Mouse (Mus musculus): ENCODE measurements around the gene Dtx2. TPM values are rescaled to one million over a fixed set of nuclear protein-coding genes. Genes with fewer than 3 reads are reported as not detected.
A peak's percentile ranks its signal among the peaks of the same experiment; 100 is the strongest.

Dtx2 gene
- polyA plus RNA-seq, 1 experiment from 2014 or later = 22.9 TPM

- Histone ChIP-seq H3K36me3 (ENCODE audit: control insufficient read depth, insufficient read depth, low read length) (no peaks in the 10 kb centered on the region), H3K9ac (ENCODE audit: low read depth, low read length) (no peak overlapping the region), H3K27me3 (replicated peaks; ENCODE audit: control insufficient read depth, insufficient read depth, low read length) (no peaks in the 10 kb centered on the region), H3K4me3 (ENCODE audit: low read length) (no peak overlapping the region), H3K4me2 (ENCODE audit: low read length) (peak overlapping the region; percentile 63; the same call in 1 of the 2 replicates), H3K27ac (ENCODE audit: low read depth, low read length) (peak overlapping the region; percentile 84; the same call in 1 of the 2 replicates), H3K9me3 (ENCODE audit: control insufficient read depth, low read length) (no peaks in the 10 kb centered on the region), H3K4me1 (ENCODE audit: control insufficient read depth, insufficient read depth, low read depth, low read length) (peaks cover 7% of the 10 kb centered on the region)
- WGBS = 83% methylated on average over 4 of the region's 4 CpGs
- no peak for ATAC-seq
Observed at GRCm38 (mm10) chr5:135958367-135958766, 36.2 kb upstream of the Dtx2 start.

DNA sequence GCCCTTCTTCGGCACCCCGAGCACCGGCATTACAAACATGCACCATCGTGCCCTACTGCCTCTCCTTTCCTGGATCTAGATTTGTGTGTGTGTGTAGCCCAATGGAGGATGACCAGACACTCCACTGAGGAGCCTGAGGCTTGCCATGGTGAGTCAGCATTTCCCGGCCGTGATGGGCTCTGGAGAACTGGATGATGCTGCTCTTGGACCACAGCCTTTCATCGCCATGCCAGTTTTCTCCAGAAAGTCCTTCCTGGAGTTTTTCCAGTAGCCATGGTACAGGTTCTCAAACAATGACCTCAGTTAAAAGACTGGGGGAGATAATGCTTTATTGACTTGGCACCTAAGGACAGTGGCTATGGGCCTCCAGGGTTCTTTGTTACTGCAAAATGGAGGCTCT lies 34.7 kb upstream of the Dtx2 start:
- Histone ChIP-seq H3K36me3 (ENCODE audit: control insufficient read depth, insufficient read depth, low read length) (no peaks in the 10 kb centered on the region), H3K4me1 (ENCODE audit: control insufficient read depth, insufficient read depth, low read depth, low read length) (peaks cover 7% of the 10 kb centered on the region), H3K27ac (ENCODE audit: low read depth, low read length) (no peak overlapping the region), H3K9ac (ENCODE audit: low read depth, low read length) (no peak overlapping the region), H3K4me2 (ENCODE audit: low read length) (no peak overlapping the region), H3K27me3 (replicated peaks; ENCODE audit: control insufficient read depth, insufficient read depth, low read length) (no peaks in the 10 kb centered on the region), H3K4me3 (ENCODE audit: low read length) (no peak overlapping the region), H3K9me3 (ENCODE audit: control insufficient read depth, low read length) (no peaks in the 10 kb centered on the region)
- 94% methylated on average over 7 of the region's 7 CpGs for WGBS
- ATAC-seq = no peak

- Histone ChIP-seq H3K27ac (ENCODE audit: low read depth, low read length) (no peak overlapping the region; the same call in 1 of the 2 replicates), H3K4me2 (ENCODE audit: low read length) (no peak overlapping the region), H3K9ac (ENCODE audit: low read depth, low read length) (no peak overlapping the region), H3K4me3 (ENCODE audit: low read length) (no peak overlapping the region), H3K36me3 (ENCODE audit: control insufficient read depth, insufficient read depth, low read length) (no peaks in the 10 kb centered on the region), H3K9me3 (ENCODE audit: control insufficient read depth, low read length) (no peaks in the 10 kb centered on the region), H3K4me1 (ENCODE audit: control insufficient read depth, insufficient read depth, low read depth, low read length) (peaks cover 11% of the 10 kb centered on the region), H3K27me3 (replicated peaks; ENCODE audit: control insufficient read depth, insufficient read depth, low read length) (no peaks in the 10 kb centered on the region)
- ATAC-seq = no peak
- 96% methylated on average over 15 of the region's 15 CpGs for WGBS
Observed at GRCm38 (mm10) chr5:135960909-135961635, 33.5 kb upstream of the Dtx2 start.

DNA sequence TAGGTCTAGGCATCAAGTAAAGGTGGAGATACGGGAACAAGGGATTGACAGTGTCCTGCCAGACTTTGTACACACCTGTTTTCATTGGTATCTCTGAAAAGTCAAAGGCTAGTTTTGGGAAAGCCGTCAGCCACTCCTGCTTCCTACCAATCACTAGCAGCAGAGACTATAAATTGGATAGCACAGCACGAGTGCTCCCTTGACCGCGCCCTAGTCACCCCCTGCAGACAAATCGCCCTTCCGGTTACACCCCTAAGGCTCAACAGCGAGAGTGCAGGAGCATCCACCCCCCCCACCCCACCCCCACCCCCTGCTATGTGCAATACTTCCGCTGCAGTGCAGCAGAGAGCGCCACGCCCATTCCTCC lies 32.5 kb upstream of the Dtx2 start:
- peak overlapping the region; percentile 59 for H3K9ac ChIP-seq (ENCODE audit: low read depth, low read length)
- no peak for ATAC-seq
- peaks cover 8% of the 10 kb centered on the region for H3K4me1 ChIP-seq (ENCODE audit: control insufficient read depth, insufficient read depth, low read depth, low read length)
- 1% methylated on average over 11 of the region's 11 CpGs for WGBS
- no peaks in the 10 kb centered on the region for H3K9me3 ChIP-seq (ENCODE audit: control insufficient read depth, low read length)
- H3K4me3 ChIP-seq (ENCODE audit: low read length) = peak overlapping the region; percentile 64
- H3K36me3 ChIP-seq (ENCODE audit: control insufficient read depth, insufficient read depth, low read length) = no peaks in the 10 kb centered on the region
- H3K27me3 ChIP-seq (replicated peaks; ENCODE audit: control insufficient read depth, insufficient read depth, low read length) = no peaks in the 10 kb centered on the region
- H3K27ac ChIP-seq (ENCODE audit: low read depth, low read length) = peak overlapping the region; percentile 97
- peak overlapping the region; percentile 96 for H3K4me2 ChIP-seq (ENCODE audit: low read length)

GRCm38 (mm10) chr5:135962492-135963279 lies 31.9 kb upstream of the Dtx2 start:
- no peaks in the 10 kb centered on the region for H3K27me3 ChIP-seq (replicated peaks; ENCODE audit: control insufficient read depth, insufficient read depth, low read length)
- peak overlapping the region; percentile 90 for H3K9ac ChIP-seq (ENCODE audit: low read depth, low read length)
- WGBS = 0% methylated on average over 48 of the region's 64 CpGs
- H3K9me3 ChIP-seq (ENCODE audit: control insufficient read depth, low read length) = no peaks in the 10 kb centered on the region
- no peaks in the 10 kb centered on the region for H3K36me3 ChIP-seq (ENCODE audit: control insufficient read depth, insufficient read depth, low read length)
- peak; percentile 97 for ATAC-seq
- H3K27ac ChIP-seq (ENCODE audit: low read depth, low read length) = peak overlapping the region; percentile 97
- peaks cover 7% of the 10 kb centered on the region for H3K4me1 ChIP-seq (ENCODE audit: control insufficient read depth, insufficient read depth, low read depth, low read length)
- H3K4me2 ChIP-seq (ENCODE audit: low read length) = peak overlapping the region; percentile 96
- peak overlapping the region; percentile 64 for H3K4me3 ChIP-seq (ENCODE audit: low read length)

- 6% methylated on average over 6 of the region's 6 CpGs for WGBS
- H3K4me1 ChIP-seq (ENCODE audit: control insufficient read depth, insufficient read depth, low read depth, low read length) = peaks cover 7% of the 10 kb centered on the region
- peak overlapping the region; percentile 90 for H3K9ac ChIP-seq (ENCODE audit: low read depth, low read length)
- peak overlapping the region; percentile 64 for H3K4me3 ChIP-seq (ENCODE audit: low read length)
- no peaks in the 10 kb centered on the region for H3K9me3 ChIP-seq (ENCODE audit: control insufficient read depth, low read length)
- H3K4me2 ChIP-seq (ENCODE audit: low read length) = peak overlapping the region; percentile 96
- no peaks in the 10 kb centered on the region for H3K36me3 ChIP-seq (ENCODE audit: control insufficient read depth, insufficient read depth, low read length)
- ATAC-seq = no peak
- peak overlapping the region; percentile 97 for H3K27ac ChIP-seq (ENCODE audit: low read depth, low read length)
- H3K27me3 ChIP-seq (replicated peaks; ENCODE audit: control insufficient read depth, insufficient read depth, low read length) = no peaks in the 10 kb centered on the region
Observed at GRCm38 (mm10) chr5:135963280-135963627, 31.3 kb upstream of the Dtx2 start.

- peak overlapping the region; percentile 49 for H3K4me2 ChIP-seq (ENCODE audit: low read length)
- H3K27ac ChIP-seq (ENCODE audit: low read depth, low read length) = no peak overlapping the region; the same call in 1 of the 2 replicates
- WGBS = 13% methylated on average over 24 of the region's 24 CpGs
- no peaks in the 10 kb centered on the region for H3K36me3 ChIP-seq (ENCODE audit: control insufficient read depth, insufficient read depth, low read length)
- ATAC-seq = no peak
- no peaks in the 10 kb centered on the region for H3K27me3 ChIP-seq (replicated peaks; ENCODE audit: control insufficient read depth, insufficient read depth, low read length)
- peak overlapping the region; percentile 41; the same call in 1 of the 2 replicates for H3K9ac ChIP-seq (ENCODE audit: low read depth, low read length)
- peak overlapping the region; percentile 28 for H3K4me3 ChIP-seq (ENCODE audit: low read length)
- H3K9me3 ChIP-seq (ENCODE audit: control insufficient read depth, low read length) = no peaks in the 10 kb centered on the region
- H3K4me1 ChIP-seq (ENCODE audit: control insufficient read depth, insufficient read depth, low read depth, low read length) = peaks cover 7% of the 10 kb centered on the region
Observed at GRCm38 (mm10) chr5:135965501-135965930, 29.1 kb upstream of the Dtx2 start.

- no peaks in the 10 kb centered on the region for H3K9me3 ChIP-seq (ENCODE audit: control insufficient read depth, low read length)
- H3K4me2 ChIP-seq (ENCODE audit: low read length) = no peak overlapping the region
- no peaks in the 10 kb centered on the region for H3K27me3 ChIP-seq (replicated peaks; ENCODE audit: control insufficient read depth, insufficient read depth, low read length)
- no peak overlapping the region for H3K4me3 ChIP-seq (ENCODE audit: low read length)
- H3K4me1 ChIP-seq (ENCODE audit: control insufficient read depth, insufficient read depth, low read depth, low read length) = peaks cover 7% of the 10 kb centered on the region
- no peaks in the 10 kb centered on the region for H3K36me3 ChIP-seq (ENCODE audit: control insufficient read depth, insufficient read depth, low read length)
- no peak for ATAC-seq
- H3K9ac ChIP-seq (ENCODE audit: low read depth, low read length) = no peak overlapping the region
- WGBS = 59% methylated on average over 9 of the region's 9 CpGs
- no peak overlapping the region for H3K27ac ChIP-seq (ENCODE audit: low read depth, low read length)
Observed at GRCm38 (mm10) chr5:135966866-135967265, 27.7 kb upstream of the Dtx2 start.

GRCm38 (mm10) chr5:135968781-135969180 lies 25.8 kb upstream of the Dtx2 start:
- no peak for ATAC-seq
- Histone ChIP-seq H3K9me3 (ENCODE audit: control insufficient read depth, low read length) (no peaks in the 10 kb centered on the region), H3K27me3 (replicated peaks; ENCODE audit: control insufficient read depth, insufficient read depth, low read length) (no peaks in the 10 kb centered on the region), H3K9ac (ENCODE audit: low read depth, low read length) (no peak overlapping the region), H3K4me3 (ENCODE audit: low read length) (no peak overlapping the region), H3K4me2 (ENCODE audit: low read length) (no peak overlapping the region), H3K4me1 (ENCODE audit: control insufficient read depth, insufficient read depth, low read depth, low read length) (peaks cover 4% of the 10 kb centered on the region), H3K36me3 (ENCODE audit: control insufficient read depth, insufficient read depth, low read length) (no peaks in the 10 kb centered on the region), H3K27ac (ENCODE audit: low read depth, low read length) (no peak overlapping the region)
- 59% methylated on average over 1 of the region's 1 CpGs for WGBS

Measured in hindbrain, embryonic 16.5 days (tissue).